Mouse (Mus musculus) brain, embryonic 14.5 days (tissue): ENCODE measurements at regions not wholly inside any gene's neighbourhood (a gene's known extent, or its start where the extent isn't known, plus 50 kb on each side); places are given as distances from the start of the nearest gene placed in this dataset.

Experiments
- DNase-seq: peaks from one replicate; pipeline ENCODE4 v3.0.0-alpha.2; 2011; ENCODE audit warnings: low read depth
- CTCF ChIP-seq: fragments of 200-500 bp; IDR thresholded peaks from 2 replicates; pipeline ENCODE4 v1.5.1; 2012; ENCODE audit warnings: inconsistent platforms, mild to moderate bottlenecking, moderate library complexity, borderline replicate concordance; ENCODE audit not compliant: insufficient read depth, insufficient read length; ENCODE audit errors: extremely low read depth
- POLR2A ChIP-seq: fragments of 200-500 bp; IDR thresholded peaks from 2 replicates; pipeline ENCODE4 v1.6.1; 2012; ENCODE audit warnings: mild to moderate bottlenecking, inconsistent platforms, borderline replicate concordance; ENCODE audit not compliant: poor library complexity, insufficient read depth, insufficient read length, severe bottlenecking; ENCODE audit errors: extremely low read depth

DNA sequence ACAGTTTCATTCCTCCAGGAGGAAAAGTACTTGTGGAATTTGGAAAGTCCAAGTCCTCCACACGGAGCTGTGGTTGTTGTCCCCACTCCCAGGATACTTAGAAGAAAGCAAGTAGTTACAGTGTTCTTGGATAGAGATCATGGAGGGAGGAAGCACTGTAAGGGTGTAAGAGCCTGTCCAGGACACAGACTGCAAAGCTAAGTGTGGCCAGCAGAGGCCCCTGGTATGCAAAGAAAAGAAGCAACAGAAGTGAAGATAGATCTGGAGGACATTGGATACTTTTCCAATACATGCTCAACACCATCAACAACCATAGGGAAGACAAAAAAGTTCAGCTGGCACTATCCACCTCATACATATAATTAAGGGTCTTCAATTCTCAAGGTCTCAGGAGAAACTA lies 197.4 kb downstream of the Meis1 start:
- peak; percentile 4 for DNase-seq
- no peak for TF ChIP-seq POLR2A
- TF ChIP-seq CTCF = peak; percentile 16; the same call in 1 of the 2 replicates

DNA sequence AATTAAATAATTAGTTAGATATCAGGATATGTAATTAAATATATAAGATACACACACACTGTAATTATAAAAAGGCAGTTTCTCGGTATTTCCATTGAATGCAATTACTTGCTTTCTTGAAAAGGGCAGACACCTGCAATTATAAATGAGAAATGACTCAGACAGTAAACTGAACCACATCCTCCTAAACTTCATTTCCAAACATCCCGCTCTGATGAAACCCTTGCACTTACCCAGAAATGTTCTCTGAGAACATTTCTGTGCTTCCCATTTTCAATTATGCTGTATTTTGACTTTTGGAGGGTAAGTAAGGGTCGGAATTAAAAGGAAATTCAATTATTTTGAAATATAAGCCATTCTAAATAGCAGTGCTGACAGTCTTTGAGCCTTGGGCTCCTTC lies 204.7 kb downstream of the Meis1 start:
- no peak for TF ChIP-seq POLR2A
- no peak for TF ChIP-seq CTCF
- DNase-seq = no peak

DNA sequence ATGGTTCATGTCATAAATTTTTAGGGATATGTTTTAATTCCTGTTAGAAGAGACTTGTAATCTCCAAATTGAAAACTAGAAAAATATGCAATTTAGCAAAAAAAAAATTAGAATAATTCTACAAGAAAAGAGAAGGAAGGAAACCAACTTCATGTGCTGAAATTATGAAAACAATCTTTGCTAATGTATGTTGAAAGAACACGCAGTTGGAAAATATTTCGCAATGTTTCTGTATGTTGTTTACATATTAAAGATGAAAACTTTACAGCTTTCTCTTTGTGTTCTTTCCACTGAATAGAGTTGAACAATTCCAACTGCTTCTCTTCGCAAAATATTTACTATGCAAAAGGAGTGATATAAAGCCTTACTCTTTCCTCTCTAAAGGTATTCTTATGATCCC lies 251.3 kb downstream of the Meis1 start:
- DNase-seq = no peak
- no peak for TF ChIP-seq CTCF

DNA sequence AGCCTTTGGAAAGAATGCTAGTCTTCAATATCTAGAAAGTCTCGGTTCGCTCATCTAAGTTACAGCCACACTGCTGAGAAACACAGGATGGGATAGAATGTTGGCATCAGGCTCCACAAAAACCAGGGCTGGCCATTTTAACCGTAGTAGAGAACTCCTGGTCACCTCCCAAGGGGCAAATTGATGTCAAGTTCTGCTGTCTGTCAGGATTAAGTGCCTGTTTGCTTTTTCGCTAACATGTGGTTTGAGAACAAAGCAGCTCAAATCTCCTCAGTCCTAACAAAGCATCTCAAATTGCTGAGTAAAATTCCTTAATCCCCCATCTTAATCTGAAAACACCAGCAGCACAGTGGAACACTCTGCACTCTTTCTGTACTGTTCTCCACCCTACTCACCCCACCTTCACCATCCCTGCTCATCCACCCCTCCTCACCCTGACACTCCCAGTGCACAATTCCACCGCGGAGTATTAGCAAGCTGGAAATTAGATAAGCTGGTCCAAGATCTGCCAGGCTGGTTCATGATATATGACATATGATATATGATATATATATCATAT lies 252.2 kb downstream of the Meis1 start:
- TF ChIP-seq POLR2A (no peak), CTCF (no peak)
- no peak for DNase-seq

DNA sequence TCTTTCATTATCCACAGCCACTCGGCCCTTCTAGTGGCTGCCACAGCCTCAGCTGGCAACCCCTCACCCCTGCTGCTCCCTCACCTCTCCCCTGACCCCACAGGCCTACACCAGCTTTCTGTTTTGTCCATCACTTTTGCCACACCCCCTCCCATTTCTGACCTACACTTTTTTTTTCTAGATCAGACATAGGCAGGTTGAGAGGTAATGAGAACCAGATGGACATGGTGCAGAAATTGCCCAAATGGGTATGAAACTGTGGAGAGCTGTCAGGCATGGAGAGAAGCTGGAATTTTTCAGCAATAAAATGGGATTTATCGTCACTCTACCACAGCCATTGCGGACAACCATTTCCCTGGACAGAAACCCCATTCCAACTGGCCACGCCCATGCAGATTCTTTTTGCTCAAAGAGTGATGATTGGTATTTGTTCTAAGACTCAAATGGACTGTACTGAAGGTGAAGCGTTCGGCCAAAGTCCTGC lies 260.2 kb downstream of the Meis1 start:
- no peak for DNase-seq
- TF ChIP-seq CTCF = no peak
- no peak for TF ChIP-seq POLR2A

DNA sequence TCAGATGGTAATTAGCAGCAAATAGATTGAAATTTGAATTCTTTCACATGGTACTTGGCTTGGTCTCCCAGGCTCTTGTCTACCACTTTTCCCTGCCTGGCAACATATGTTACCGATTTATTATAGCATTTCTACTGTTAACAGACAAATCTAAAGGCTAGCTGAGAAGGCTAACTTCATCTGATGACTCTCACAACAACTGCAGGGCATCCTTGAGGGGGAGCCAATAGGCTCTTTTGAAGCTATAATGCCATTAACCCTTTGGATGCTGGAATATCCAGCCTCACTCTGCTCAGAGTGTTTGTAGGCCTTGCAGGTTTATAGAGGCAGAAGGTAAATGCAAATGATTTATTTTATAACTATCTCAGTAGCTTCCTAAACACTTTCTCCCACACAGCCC lies 262.2 kb downstream of the Meis1 start:
- TF ChIP-seq CTCF = no peak
- no peak for TF ChIP-seq POLR2A
- DNase-seq = peak; percentile 42

DNA sequence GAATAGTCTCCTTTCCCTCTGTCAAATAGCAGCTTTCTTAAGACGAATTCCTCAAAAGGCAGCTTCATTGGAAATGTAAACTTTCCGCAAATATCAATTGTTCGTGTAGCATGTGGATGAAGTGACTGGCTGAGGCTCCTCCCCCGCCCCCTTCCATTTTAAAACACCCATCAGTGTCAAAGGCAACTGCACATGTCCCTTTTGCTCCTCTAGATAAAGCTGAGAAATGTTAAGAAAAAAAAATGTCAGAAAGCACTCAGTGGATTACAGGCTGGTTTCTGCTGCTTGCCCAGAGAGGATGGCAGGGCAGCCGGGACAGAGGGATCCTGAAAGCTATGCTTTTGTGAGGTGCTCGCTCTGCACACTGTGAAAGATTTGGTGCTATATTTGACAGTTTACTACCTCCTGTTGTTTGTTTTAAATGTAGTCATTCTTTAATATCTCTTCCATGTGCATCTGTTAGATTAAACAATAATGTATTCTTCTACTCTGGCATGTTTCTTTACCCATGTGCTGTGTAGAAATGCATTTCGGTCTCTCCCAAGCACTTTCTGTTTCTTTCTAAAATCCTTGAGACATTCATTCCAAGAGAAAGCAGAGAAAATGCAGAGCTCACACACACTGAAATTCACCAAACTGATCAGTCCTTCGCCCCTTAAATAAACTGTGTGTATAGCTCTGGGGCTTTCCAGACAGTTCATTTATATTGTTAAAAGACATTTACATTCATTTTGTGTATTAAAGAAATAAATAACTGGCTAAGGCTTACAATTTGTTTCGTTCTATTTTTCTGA lies 263.9 kb downstream of the Meis1 start:
- DNase-seq = peak; percentile 54

DNA sequence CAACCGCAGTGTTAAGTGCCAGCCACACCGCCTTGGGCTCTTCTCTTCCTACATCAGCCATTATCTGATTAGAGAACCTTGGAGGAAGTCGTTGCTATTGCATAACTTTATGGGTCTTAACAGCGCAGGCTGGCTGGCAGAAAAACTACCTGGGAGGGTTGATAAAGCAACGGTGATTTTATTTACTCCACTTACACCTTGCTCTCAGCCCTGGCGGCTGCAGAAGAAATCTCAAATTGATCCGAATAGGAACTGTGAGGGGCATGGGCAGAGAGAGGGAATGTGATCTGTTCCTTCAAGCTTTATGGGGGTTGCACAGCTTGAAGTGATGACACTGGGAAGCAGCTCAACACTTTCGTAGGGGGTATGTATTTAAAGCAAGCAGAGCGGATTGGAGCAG lies 264.9 kb downstream of the Meis1 start:
- DNase-seq = peak; percentile 43
- TF ChIP-seq POLR2A (no peak), CTCF (no peak)

More for the DNA sequence above, 263.9 kb downstream of the Meis1 start:
- TF ChIP-seq CTCF = no peak
- no peak for TF ChIP-seq POLR2A

DNA sequence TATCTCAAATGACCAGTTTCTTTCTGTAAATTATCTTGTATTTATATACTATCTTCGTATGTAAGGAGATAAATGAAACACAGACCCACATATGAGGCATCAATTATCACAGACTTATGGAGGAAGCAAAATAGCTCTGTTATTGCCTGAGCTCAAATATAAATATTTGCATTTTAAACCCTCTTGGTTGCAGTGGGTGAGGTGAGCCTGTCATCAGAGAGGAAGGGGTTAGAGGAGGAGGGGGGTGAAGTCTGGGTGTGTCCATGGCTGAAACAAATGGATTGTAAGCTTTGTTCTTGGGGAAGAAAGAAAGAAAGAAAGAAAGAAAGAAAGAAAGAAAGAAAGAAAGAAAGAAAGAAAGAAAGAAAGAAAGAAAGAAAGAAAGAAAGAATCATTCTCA lies 265.5 kb downstream of the Meis1 start:
- no peak for TF ChIP-seq CTCF
- TF ChIP-seq POLR2A = no peak
- no peak for DNase-seq

DNA sequence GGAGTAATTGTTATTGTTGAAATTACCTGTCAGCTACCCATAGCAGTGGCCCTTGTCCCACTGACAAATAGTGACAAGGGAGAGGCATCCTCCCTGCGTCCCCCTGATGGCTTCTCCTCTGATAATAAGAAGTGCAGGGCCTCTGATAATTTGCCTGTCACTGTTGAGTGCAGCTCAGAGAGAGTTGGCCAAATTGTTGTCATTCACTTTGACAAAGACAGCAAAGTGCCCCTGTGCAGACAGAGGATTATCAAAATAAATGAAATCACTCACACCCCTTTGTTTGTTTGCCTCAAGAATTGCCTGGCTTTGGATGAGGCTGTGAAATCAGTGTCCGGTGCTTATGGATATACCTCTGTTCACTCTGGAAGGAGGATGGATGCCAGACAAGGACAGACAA lies 266.3 kb downstream of the Meis1 start:
- TF ChIP-seq POLR2A = no peak
- no peak for TF ChIP-seq CTCF
- peak; percentile 67 for DNase-seq

DNA sequence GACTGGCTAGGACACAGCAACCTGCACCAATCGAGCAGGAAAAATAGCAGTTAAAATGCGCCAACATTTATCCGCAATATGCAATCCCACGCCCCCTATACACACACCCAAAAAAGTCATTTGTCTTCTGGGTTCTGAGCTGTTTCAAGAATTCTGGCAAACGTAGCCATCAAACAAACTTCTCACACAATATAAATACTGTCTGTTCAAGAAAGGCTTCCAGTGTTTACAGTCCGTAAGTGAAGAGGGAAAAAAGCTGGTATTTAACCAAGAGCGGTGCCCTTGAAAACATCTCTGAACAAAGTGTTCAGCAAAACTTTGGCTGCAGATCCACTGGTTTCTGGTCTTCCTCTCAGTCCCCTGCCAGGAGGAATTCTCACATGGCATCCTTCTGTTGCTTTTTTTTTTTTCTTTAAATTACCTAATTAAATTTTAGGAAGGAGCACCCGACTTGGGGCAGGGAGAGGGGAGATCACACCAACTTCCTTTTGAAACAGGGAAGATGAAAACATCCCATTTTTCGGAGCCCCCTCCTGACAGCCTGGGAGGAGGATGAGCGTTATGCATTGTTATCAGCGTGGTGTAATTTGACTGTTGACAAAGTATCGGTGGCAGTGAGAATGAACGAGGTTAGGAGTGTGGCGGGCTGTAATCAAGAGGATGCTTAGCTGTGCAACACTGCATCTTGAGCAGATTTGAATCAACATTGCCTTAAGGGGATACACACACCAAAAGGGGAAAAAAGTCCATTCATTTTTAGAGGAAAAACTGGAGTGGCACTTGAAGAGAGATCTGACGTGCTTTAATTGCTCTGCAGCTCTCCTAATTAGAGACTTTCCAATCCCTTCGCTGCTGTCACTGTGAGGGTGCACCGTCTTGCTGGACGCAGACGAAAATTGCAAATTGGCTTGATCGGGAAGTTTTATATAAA lies 267.6 kb downstream of the Meis1 start:
- TF ChIP-seq POLR2A (no peak), CTCF (no peak)
- DNase-seq = peak; percentile 93
